Mouse (Mus musculus) hematopoietic stem cell, adult 5-6 weeks (primary cell): ENCODE results near the gene Mfsd9. TPM values are rescaled to one million over a fixed set of nuclear protein-coding genes. Genes with fewer than 3 reads are reported as not detected.
"Not testable (repeated sequence)": the region's sequence is repeated elsewhere in the genome, so short reads cannot be mapped to it uniquely, and the experiment has no call there.

Experiments
- ATAC-seq, 2 experiments: fragments of 125-278 bp in 1 of 2; replicated peaks in 1 of 2; 2 replicates each; pipeline ENCODE4 v1.8.0; 2016 to 2017; ENCODE audit warnings: inconsistent platforms in 2 of 2, mild to moderate bottlenecking in 2 of 2, moderate number of reproducible peaks in 2 of 2, low read depth in 1 of 2, moderate TSS enrichment in 1 of 2; ENCODE audit not compliant: low FRiP score in 2 of 2, poor library complexity in 2 of 2, severe bottlenecking in 2 of 2, insufficient read depth in 1 of 2, low TSS enrichment in 1 of 2
- total RNA-seq: library from RNA; stranded (forward); fragments of 172-1452, 232-1000 nt; gene quantifications from 2 replicates; pipeline ENCODE4 v1.2.3, GENCODE M21; 2017

The Mfsd9 gene
- total RNA-seq, 1 experiment from 2014 or later, result 1.7 TPM

DNA sequence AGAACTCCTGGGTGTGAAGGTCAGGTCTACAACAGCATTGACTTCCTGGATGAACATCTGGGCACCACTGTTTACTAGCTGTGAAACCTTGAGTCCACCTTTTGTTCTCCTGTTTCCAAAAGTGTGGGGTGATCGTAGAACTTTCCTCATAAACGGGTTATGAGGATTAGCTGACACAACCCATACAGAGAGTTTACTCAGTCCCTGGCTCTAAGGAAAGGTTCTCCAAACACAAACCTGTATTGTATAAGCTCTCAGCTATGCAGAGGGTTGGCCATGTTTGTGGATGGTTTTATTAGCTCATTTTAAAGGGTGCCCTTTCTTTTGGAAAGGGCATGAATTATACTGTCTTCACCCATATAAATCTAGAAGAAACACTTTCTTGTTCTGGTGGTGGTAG is 49.7 kb downstream of the Mfsd9 start:
- no peak for ATAC-seq

DNA sequence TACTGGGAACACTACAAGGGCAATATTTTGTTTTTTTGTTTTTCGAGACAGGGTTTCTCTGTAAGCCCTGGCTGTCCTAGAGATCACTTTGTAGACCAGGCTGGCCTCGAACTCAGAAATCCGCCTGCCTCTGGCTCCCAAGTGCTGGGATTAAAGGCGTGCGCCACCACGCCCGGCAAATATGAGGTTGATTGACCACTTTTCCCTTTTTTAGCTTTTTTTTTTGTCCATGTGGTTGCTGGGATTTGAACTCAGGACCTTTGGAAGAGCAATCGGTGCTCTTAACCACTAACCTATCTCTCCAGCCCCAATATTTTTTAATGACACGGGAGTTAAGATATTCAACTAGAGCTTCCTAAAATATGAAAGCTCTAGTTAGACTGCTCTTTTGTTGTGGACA is 52.2 kb downstream of the Mfsd9 start:
- ATAC-seq, result not testable (repeated sequence)

DNA sequence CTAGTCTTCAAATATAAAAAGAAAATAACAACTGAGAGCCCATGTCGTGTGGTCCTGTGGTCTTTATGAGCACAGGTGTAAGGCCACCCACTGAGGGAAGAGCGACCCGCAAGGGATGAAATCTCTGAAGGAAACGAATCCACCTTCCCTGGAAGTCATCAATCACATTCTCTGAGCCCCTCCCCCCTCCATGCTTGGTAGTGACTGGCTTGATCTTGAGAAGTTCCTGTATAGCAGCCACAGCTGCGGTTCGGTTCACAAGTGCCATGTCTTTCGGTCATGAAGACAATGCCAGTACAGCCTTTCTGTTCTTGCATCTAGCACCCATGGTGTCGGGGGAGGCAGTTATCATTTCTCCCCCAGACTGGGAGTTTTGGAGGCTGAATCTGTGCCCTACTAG is 52.8 kb downstream of the Mfsd9 start:
- ATAC-seq, result 0 out of 4 replicates have a peak, but pooled peaks have one; percentile 36 to 42

DNA sequence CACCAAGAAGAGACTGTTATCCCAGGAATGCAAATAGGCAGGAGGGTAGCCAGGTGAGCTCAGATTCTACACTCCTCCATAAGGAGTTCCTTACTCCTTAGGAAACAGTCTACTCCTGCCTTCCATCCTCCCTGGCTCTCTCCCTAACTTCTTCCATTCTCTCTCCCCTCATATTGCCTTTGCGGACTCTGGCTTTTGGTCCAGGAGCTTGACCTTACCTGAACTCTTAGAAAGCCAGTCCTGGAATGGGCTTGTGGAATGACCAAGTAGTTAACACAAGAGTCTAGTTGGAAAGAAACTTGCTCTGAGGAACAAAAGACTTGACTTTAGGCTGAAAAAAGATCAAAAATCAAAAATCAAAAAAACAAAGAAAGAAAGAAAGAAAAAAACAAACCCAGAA is 61.9 kb downstream of the Mfsd9 start:
- ATAC-seq, result no peak

DNA sequence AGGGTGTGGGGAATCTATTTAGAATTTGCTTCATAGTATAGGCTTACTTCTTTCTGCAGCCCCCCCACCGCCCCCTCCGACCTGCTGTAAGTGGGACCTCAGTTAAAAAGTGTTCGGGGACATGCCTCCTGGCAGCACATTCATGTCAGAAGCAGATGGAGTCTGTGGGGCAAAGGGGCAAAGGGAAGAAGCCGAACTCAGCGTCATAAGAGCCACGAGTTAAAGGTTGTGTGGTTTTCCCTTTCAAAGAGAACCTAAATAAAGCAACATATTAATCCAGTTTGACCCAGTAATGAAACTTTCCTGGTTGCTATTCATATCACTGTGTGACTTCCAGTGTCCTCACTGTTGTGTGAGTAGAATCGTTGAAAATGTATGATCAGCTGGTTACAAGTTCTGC is 63.1 kb downstream of the Mfsd9 start:
- no peak for ATAC-seq

DNA sequence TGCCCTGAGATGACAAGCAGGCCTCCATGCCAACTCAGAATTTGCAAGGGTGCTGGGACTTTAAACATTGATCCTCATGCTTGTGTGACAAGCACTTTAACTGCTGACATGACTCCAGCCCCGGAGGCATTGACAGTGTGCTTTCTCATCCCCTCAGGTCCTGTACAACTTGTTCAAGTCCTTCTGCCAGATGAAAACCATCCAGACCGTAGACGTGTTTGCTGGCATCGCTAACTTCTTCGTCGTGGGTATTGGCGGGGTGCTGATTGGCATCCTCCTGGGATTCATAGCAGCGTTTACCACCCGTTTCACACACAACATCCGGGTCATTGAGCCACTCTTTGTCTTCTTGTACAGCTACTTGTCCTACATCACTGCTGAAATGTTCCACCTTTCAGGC is 64.4 kb downstream of the Mfsd9 start:
- no peak for ATAC-seq

Other genes starting within 250 kb of the Mfsd9 start
- not detected in 2 replicates for gene Slc9a4, start 210.6 kb downstream of the Mfsd9 start, total RNA-seq
- 0.44 and 0.69 TPM in 2 replicates for gene Slc9a2, start 110.1 kb downstream of the Mfsd9 start, total RNA-seq
- not detected in 2 replicates for gene Tmem182, start 14.9 kb upstream of the Mfsd9 start, total RNA-seq